Mouse (Mus musculus): ENCODE measurements around the gene Ttc29. TPM values are rescaled to one million over a fixed set of nuclear protein-coding genes. Genes with fewer than 3 reads are reported as not detected.

Gene Ttc29
- total RNA-seq, 2 experiments from 2014 or later = not detected

Other genes starting within 250 kb of the Ttc29 start
- not detected for gene Pou4f2, start 223.3 kb downstream of the Ttc29 start, total RNA-seq (2021)